ENCODE assay signal across 11 mouse cellular contexts in the genomic region with DNA sequence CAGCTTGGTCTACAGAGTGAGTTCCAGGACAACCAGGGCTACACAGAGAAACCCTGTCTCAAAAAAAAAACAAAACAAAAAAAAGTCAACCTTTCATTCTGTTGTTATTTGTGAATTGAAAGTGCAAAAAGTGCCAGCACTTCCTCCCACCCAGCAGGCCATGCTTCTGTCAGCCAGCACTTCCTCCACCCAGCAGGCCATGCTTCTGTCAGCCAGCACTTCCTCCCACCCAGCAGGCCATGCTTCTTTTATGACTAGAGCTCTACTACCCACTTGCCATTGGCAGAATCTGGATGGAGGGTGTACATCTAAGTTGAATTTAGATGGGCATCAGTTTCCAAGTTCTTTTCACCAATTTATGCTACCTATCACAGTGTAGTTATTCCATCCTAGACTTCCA. TPM values are rescaled to one million over a fixed set of nuclear protein-coding genes. Genes with fewer than 3 reads are reported as not detected.
DNase-seq lines count a peak whose midpoint lies in the region; ATAC-seq and TF ChIP-seq lines count a peak whose summit lies in the region.
"Had no signal": no experiment of that assay in that cellular context is flagged by ENCODE, and none has a peak within 500 bp of the region (broad histone marks: within the 10 kb centered on the region; RNA-seq: fewer than 3 reads in every experiment).

No protein-coding gene starts in this region.

- H3K4me2 ChIP-seq in liver, embryonic 11.5 days, result no peak overlapping the region
- H3K4me2 ChIP-seq in forebrain, embryonic 11.5 days (ENCODE audit: low read depth, low read length, severe bottlenecking), result no peak overlapping the region
- no peak overlapping the region for H3K4me2 ChIP-seq in hindbrain, embryonic 12.5 days (replicated peaks)

- H3K9ac ChIP-seq in liver, adult 2 months (ENCODE audit: low read depth, low read length), result no peak overlapping the region
- H3K9ac ChIP-seq in liver, embryonic 11.5 days (ENCODE audit: low read depth, low read length), result no peak overlapping the region
- H3K9ac ChIP-seq in forebrain, embryonic 11.5 days (ENCODE audit: low read length), result no peak overlapping the region
- no peak overlapping the region for H3K9ac ChIP-seq in hindbrain, embryonic 12.5 days
- H3K9ac ChIP-seq: liver, embryonic 14.5 days had no signal

- H3K9me3 ChIP-seq in liver, embryonic 11.5 days (ENCODE audit: control insufficient read depth, low read length), result no peaks in the 10 kb centered on the region
- no peaks in the 10 kb centered on the region for H3K9me3 ChIP-seq in forebrain, embryonic 11.5 days (ENCODE audit: control insufficient read depth, low read length)
- H3K9me3 ChIP-seq in hindbrain, embryonic 12.5 days (replicated peaks), result no peaks in the 10 kb centered on the region

- no peak for ATAC-seq in liver, embryonic 11.5 days (replicated peaks; ENCODE audit: low FRiP score)
- ATAC-seq in forebrain, embryonic 11.5 days (replicated peaks; ENCODE audit: low FRiP score), result no peak
- ATAC-seq in hindbrain, embryonic 12.5 days (ENCODE audit: low FRiP score), result no peak

- H3K27ac ChIP-seq in liver, adult 2 months (replicated peaks; ENCODE audit: insufficient read depth, low read depth, low read length), result 0 out of 2 replicates have a peak overlapping the region, but pooled peaks have one; percentile 4
- H3K27ac ChIP-seq in liver, embryonic 11.5 days (ENCODE audit: low read depth, low read length), result no peak overlapping the region
- H3K27ac ChIP-seq in forebrain, embryonic 11.5 days (ENCODE audit: low read depth, low read length), result no peak overlapping the region
- H3K27ac ChIP-seq in hindbrain, embryonic 12.5 days, result no peak overlapping the region
- H3K27ac ChIP-seq: liver, embryonic 14.5 days had no signal

- peaks cover 31% of the 10 kb centered on the region; the same call in 1 of the 2 replicates for H3K79me2 ChIP-seq in liver, adult 2 months (ENCODE audit: control insufficient read depth, insufficient read depth, low read length)

- no peak for TF ChIP-seq CTCF in liver, adult 2 months (IDR thresholded peaks at IDR 0.05; ENCODE audit: low read depth, low read length)

- H3K36me3 ChIP-seq in liver, adult 2 months (ENCODE audit: control insufficient read depth, insufficient read depth, low read length), result peaks cover 34% of the 10 kb centered on the region
- H3K36me3 ChIP-seq in liver, embryonic 11.5 days (ENCODE audit: control insufficient read depth, insufficient read depth, low read length), result peaks cover 18% of the 10 kb centered on the region
- H3K36me3 ChIP-seq in forebrain, embryonic 11.5 days (ENCODE audit: control insufficient read depth, insufficient read depth, low read length), result no peaks in the 10 kb centered on the region; the same call in 1 of the 2 replicates
- peaks cover 33% of the 10 kb centered on the region for H3K36me3 ChIP-seq in hindbrain, embryonic 12.5 days

- intact Hi-C loops in left cerebral cortex, postnatal 36 days (cut with DNase I), result no loop called here

- DNase-seq in liver, adult 2 months (ENCODE audit: extremely low read depth, low read depth, low spot score), result no peak
- no peak for DNase-seq in liver, embryonic 11.5 days (ENCODE audit: low spot score)
- DNase-seq in cerebellum, postnatal 25 days, result peak; percentile 52 to 62
- DNase-seq in left cerebral cortex, postnatal 36 days (ENCODE audit: low spot score in 2 of 2), result peak; percentile 28 to 58
- peak; percentile 12 to 21 for DNase-seq in thymus, postnatal 10 days (ENCODE audit: low spot score in 2 of 2)
- DNase-seq in forebrain, embryonic 11.5 days (ENCODE audit: low spot score), result no peak
- DNase-seq in urinary bladder, adult 18-20 months (ENCODE audit: low spot score in 2 of 2), result no peak

- TF ChIP-seq POLR2A in liver, adult 2 months (IDR thresholded peaks at IDR 0.05; ENCODE audit: extremely low read depth, insufficient read depth, low read length), result no peak

- peaks cover 17% of the 10 kb centered on the region for H3K4me1 ChIP-seq in liver, adult 2 months (ENCODE audit: control insufficient read depth, insufficient read depth, low read length)
- H3K4me1 ChIP-seq in liver, embryonic 11.5 days (replicated peaks; ENCODE audit: control insufficient read depth, insufficient read depth, low read length), result peaks cover 3% of the 10 kb centered on the region; the same call in 1 of the 2 replicates
- no peaks in the 10 kb centered on the region for H3K4me1 ChIP-seq in forebrain, embryonic 11.5 days (replicated peaks; ENCODE audit: control insufficient read depth, insufficient read depth, low read length)
- H3K4me1 ChIP-seq in hindbrain, embryonic 12.5 days, result peaks cover 9% of the 10 kb centered on the region; the same call in 1 of the 2 replicates

- no peak overlapping the region for H3K4me3 ChIP-seq in liver, adult 2 months (ENCODE audit: insufficient read depth, low read depth, low read length)
- no peak overlapping the region for H3K4me3 ChIP-seq in liver, embryonic 11.5 days (ENCODE audit: low read depth, low read length)
- no peak overlapping the region for H3K4me3 ChIP-seq in forebrain, embryonic 11.5 days (ENCODE audit: low read depth, low read length)
- no peak overlapping the region for H3K4me3 ChIP-seq in hindbrain, embryonic 12.5 days

- no peaks in the 10 kb centered on the region for H3K27me3 ChIP-seq in liver, adult 2 months (ENCODE audit: control insufficient read depth, insufficient read depth, low read length)
- H3K27me3 ChIP-seq in liver, embryonic 11.5 days (replicated peaks; ENCODE audit: control insufficient read depth, insufficient read depth, low read length), result no peaks in the 10 kb centered on the region
- H3K27me3 ChIP-seq in forebrain, embryonic 11.5 days (ENCODE audit: control insufficient read depth, insufficient read depth, low read length), result no peaks in the 10 kb centered on the region
- no peaks in the 10 kb centered on the region for H3K27me3 ChIP-seq in hindbrain, embryonic 12.5 days

RNA-seq across cellular contexts. Expression of gene St13, which starts 6.9 kb away (rescaled TPM):
- 91.8 and 98.9 TPM in 2 replicates for total RNA-seq in liver, adult 2 months (2014; rRNA removed)
- polyA plus RNA-seq in liver, adult 2 months (2012; rRNA removed), result 29.2 and 31.3 TPM in 2 replicates
- polyA plus RNA-seq in liver, embryonic 11.5 days (2014; fragmentation: Nextera tagmentation; extraction: Ambion mirVana), result 159 and 166 TPM in 2 replicates
- total RNA-seq in left cerebral cortex, postnatal 36 days (2021), result 100 to 1,000 TPM; 159 to 162 TPM
- 193 and 194 TPM in 2 replicates for polyA plus RNA-seq in forebrain, embryonic 11.5 days (2014; fragmentation: Nextera tagmentation; extraction: Ambion mirVana)
- polyA plus RNA-seq in hindbrain, embryonic 12.5 days (2016; fragmentation: Nextera tagmentation; extraction: Ambion mirVana), result 194 TPM in 2 replicates

RNA-seq across cellular contexts. Expression of gene Xpnpep3, which starts 6.9 kb away (rescaled TPM):
- 8.1 and 10.4 TPM in 2 replicates for total RNA-seq in liver, adult 2 months (2014; rRNA removed)
- 5.2 and 6.8 TPM in 2 replicates for polyA plus RNA-seq in liver, adult 2 months (2012; rRNA removed)
- polyA plus RNA-seq in liver, embryonic 11.5 days (2014; fragmentation: Nextera tagmentation; extraction: Ambion mirVana), result 12.4 and 13.1 TPM in 2 replicates
- total RNA-seq in left cerebral cortex, postnatal 36 days (2021), result 10 to 100 TPM; 14.2 to 14.4 TPM
- polyA plus RNA-seq in forebrain, embryonic 11.5 days (2014; fragmentation: Nextera tagmentation; extraction: Ambion mirVana), result 10.2 and 10.3 TPM in 2 replicates
- polyA plus RNA-seq in hindbrain, embryonic 12.5 days (2016; fragmentation: Nextera tagmentation; extraction: Ambion mirVana), result 11.4 and 11.6 TPM in 2 replicates

RNA-seq across cellular contexts. Expression of gene Dnajb7, which starts 15.1 kb away (rescaled TPM):
- total RNA-seq in liver, adult 2 months (2014; rRNA removed), result 0.13 and 0.28 TPM in 2 replicates
- not detected in 2 replicates for polyA plus RNA-seq in liver, adult 2 months (2012; rRNA removed)
- polyA plus RNA-seq in liver, embryonic 11.5 days (2014; fragmentation: Nextera tagmentation; extraction: Ambion mirVana), result 1.7 and 2.0 TPM in 2 replicates
- total RNA-seq in left cerebral cortex, postnatal 36 days (2021), result not detected
- 1.5 and 3.4 TPM in 2 replicates for polyA plus RNA-seq in forebrain, embryonic 11.5 days (2014; fragmentation: Nextera tagmentation; extraction: Ambion mirVana)
- 1.6 and 1.8 TPM in 2 replicates for polyA plus RNA-seq in hindbrain, embryonic 12.5 days (2016; fragmentation: Nextera tagmentation; extraction: Ambion mirVana)
- total RNA-seq: heart, adult 18-20 months had no signal
- polyA plus RNA-seq: small intestine, adult 2 months had no signal

RNA-seq across cellular contexts. Expression of gene Slc25a17, which starts 32.4 kb away (rescaled TPM):
- 56.1 and 67.8 TPM in 2 replicates for total RNA-seq in liver, adult 2 months (2014; rRNA removed)
- polyA plus RNA-seq in liver, adult 2 months (2012; rRNA removed), result 30.2 and 30.4 TPM in 2 replicates
- 71.9 and 74.6 TPM in 2 replicates for polyA plus RNA-seq in liver, embryonic 11.5 days (2014; fragmentation: Nextera tagmentation; extraction: Ambion mirVana)
- total RNA-seq in left cerebral cortex, postnatal 36 days (2021), result 10 to 100 TPM; 39.3 to 41.7 TPM
- 105 TPM in 2 replicates for polyA plus RNA-seq in forebrain, embryonic 11.5 days (2014; fragmentation: Nextera tagmentation; extraction: Ambion mirVana)
- polyA plus RNA-seq in hindbrain, embryonic 12.5 days (2016; fragmentation: Nextera tagmentation; extraction: Ambion mirVana), result 106 and 111 TPM in 2 replicates

Comparison
In these comparisons a context has a peak if more than half of its experiments do, and no peak if none do; other contexts are left out.
1. DNase-seq: peak in cerebellum, postnatal 25 days (2 of 2), left cerebral cortex, postnatal 36 days (2 of 2) and thymus, postnatal 10 days (2 of 2); none in liver, adult 2 months (single experiment), liver, embryonic 11.5 days (single experiment), forebrain, embryonic 11.5 days (single experiment) and urinary bladder, adult 18-20 months (0 of 2).